ENCODE assay signal across 14 mouse cellular contexts in the genomic region with DNA sequence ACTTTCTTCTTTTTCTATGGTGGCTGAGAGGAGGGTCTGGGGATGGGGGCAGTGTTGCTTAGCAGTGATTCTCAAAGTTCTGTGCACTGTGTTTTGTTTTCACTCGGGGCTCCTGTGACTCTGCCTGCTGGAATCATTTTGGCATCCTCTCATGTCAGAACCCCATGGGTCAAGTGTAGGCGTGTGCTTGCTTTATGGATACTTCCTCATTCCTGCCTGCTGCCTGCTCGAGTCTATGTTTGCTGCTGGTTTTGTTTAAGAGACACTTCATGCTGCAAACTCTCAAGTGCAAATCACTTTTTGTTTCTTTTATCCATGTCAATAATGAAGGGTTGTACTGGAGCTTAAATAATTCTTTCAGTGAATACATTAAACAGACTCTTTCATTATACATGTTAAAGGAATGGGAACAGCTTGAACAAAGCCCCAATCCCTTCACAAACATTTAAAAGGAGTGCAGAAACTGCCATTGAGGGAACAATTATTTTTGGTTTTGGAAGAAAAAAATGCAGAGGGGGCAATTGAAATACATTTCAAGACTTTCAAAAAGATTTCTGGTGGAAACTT.
A peak's percentile ranks its signal among the peaks of the same experiment; 100 is the strongest.
DNase-seq lines count a peak whose midpoint lies in the region; ATAC-seq and TF ChIP-seq lines count a peak whose summit lies in the region.
"Had no signal": no experiment of that assay in that cellular context is flagged by ENCODE, and none has a peak within 500 bp of the region (broad histone marks: within the 10 kb centered on the region; RNA-seq: fewer than 3 reads in every experiment).

No protein-coding gene starts in this region.

- H3K4me2 ChIP-seq in intestine, embryonic 15.5 days (replicated peaks) = no peak overlapping the region
- no peak overlapping the region for H3K4me2 ChIP-seq in intestine, postnatal 0 days (replicated peaks; ENCODE audit: low read depth)
- H3K4me2 ChIP-seq: limb, embryonic 13.5 days had no signal

- H3K9me3 ChIP-seq in intestine, embryonic 15.5 days = no peaks in the 10 kb centered on the region
- no peaks in the 10 kb centered on the region for H3K9me3 ChIP-seq in intestine, postnatal 0 days (ENCODE audit: control insufficient read depth)
- H3K9me3 ChIP-seq: limb, embryonic 13.5 days had no signal

- ATAC-seq in intestine, embryonic 15.5 days = peak; percentile 36; the same call in 1 of the 2 replicates
- no peak for ATAC-seq in intestine, postnatal 0 days
- no peak for ATAC-seq in erythroblast, adult 5-6 weeks (replicated peaks; ENCODE audit: low FRiP score, poor library complexity, severe bottlenecking)

- no peak overlapping the region for H3K9ac ChIP-seq in intestine, embryonic 15.5 days
- H3K9ac ChIP-seq in intestine, postnatal 0 days (ENCODE audit: low read depth, low read length) = no peak overlapping the region
- H3K9ac ChIP-seq: limb, embryonic 13.5 days had no signal

- WGBS in intestine, embryonic 15.5 days = 10% methylated on average over 3 of the region's 3 CpGs
- 13% methylated on average over 3 of the region's 3 CpGs for WGBS in intestine, postnatal 0 days
- WGBS in lung, adult 2 months = 14% methylated on average over 3 of the region's 3 CpGs

- H3K4me1 ChIP-seq in intestine, embryonic 15.5 days (replicated peaks) = 0 out of 2 replicates have a peak, but pooled peaks cover 2% of the 10 kb centered on the region
- no peaks in the 10 kb centered on the region for H3K4me1 ChIP-seq in intestine, postnatal 0 days (replicated peaks; ENCODE audit: control insufficient read depth, insufficient read depth, low read length)
- H3K4me1 ChIP-seq in lung, adult 2 months (ENCODE audit: control insufficient read depth, insufficient read depth, low read length) = no peaks in the 10 kb centered on the region

- no peaks in the 10 kb centered on the region for H3K27me3 ChIP-seq in intestine, embryonic 15.5 days (replicated peaks)
- H3K27me3 ChIP-seq in intestine, postnatal 0 days (replicated peaks; ENCODE audit: control insufficient read depth, insufficient read depth, low read length) = no peaks in the 10 kb centered on the region
- H3K27me3 ChIP-seq: limb, embryonic 13.5 days had no signal

- no peak for TF ChIP-seq CTCF in intestine, postnatal 0 days (IDR thresholded peaks at IDR 0.05; ENCODE audit: low read depth)
- no peak for TF ChIP-seq CTCF in lung, adult 2 months (IDR thresholded peaks at IDR 0.05; ENCODE audit: insufficient read depth, low read length)

- DNase-seq in urinary bladder, postnatal 14 days (ENCODE audit: low spot score) = peak; percentile 11
- DNase-seq in urinary bladder, postnatal 36 days (ENCODE audit: low spot score in 2 of 2) = no peak
- DNase-seq in lung, adult 2 months = peak; percentile 48
- no peak for DNase-seq in gastrocnemius, adult 8-10 months (ENCODE audit: low spot score in 2 of 2)
- no peak for DNase-seq in cerebellum, adult 8-10 months
- DNase-seq: adrenal gland, adult 2 months; B cell, adult 2 months; heart, adult 11 months; heart, postnatal 36 days; thymus, postnatal 4 days had no signal

- TF ChIP-seq POLR2A in lung, adult 2 months (IDR thresholded peaks at IDR 0.05; ENCODE audit: borderline replicate concordance, extremely low read depth, low read depth, low read length) = no peak

- H3K36me3 ChIP-seq in intestine, embryonic 15.5 days = no peaks in the 10 kb centered on the region
- H3K36me3 ChIP-seq in intestine, postnatal 0 days (ENCODE audit: control insufficient read depth, insufficient read depth) = no peaks in the 10 kb centered on the region
- H3K36me3 ChIP-seq: limb, embryonic 13.5 days had no signal

- H3K4me3 ChIP-seq in intestine, embryonic 15.5 days (replicated peaks) = no peak overlapping the region
- no peak overlapping the region for H3K4me3 ChIP-seq in intestine, postnatal 0 days (ENCODE audit: low read depth, low read length)
- no peak overlapping the region for H3K4me3 ChIP-seq in lung, adult 2 months (replicated peaks; ENCODE audit: extremely low read depth, low read depth, low read length)
- H3K4me3 ChIP-seq: limb, embryonic 13.5 days had no signal

- no peak overlapping the region for H3K27ac ChIP-seq in intestine, embryonic 15.5 days
- no peak overlapping the region for H3K27ac ChIP-seq in intestine, postnatal 0 days (ENCODE audit: low read depth, low read length)
- H3K27ac ChIP-seq: limb, embryonic 13.5 days had no signal

Comparison
In these comparisons a context has a peak if more than half of its experiments do, and no peak if none do; other contexts are left out.
1. DNase-seq: peak in urinary bladder, postnatal 14 days (single experiment) and lung, adult 2 months (single experiment); none in urinary bladder, postnatal 36 days (0 of 2), gastrocnemius, adult 8-10 months (0 of 2) and cerebellum, adult 8-10 months (single experiment).